In genomic region chr10:98674131-98674530, GRCm38 (mm10) we compare ENCODE assay signal across 15 mouse cellular contexts.
A peak's percentile ranks its signal among the peaks of the same experiment; 100 is the strongest.
DNase-seq lines count a peak whose midpoint lies in the region; ATAC-seq lines count a peak whose summit lies in the region.
"Had no signal": no experiment of that assay in that cellular context is flagged by ENCODE, and none has a peak within 500 bp of the region (broad histone marks: within the 10 kb centered on the region; RNA-seq: fewer than 3 reads in every experiment).

No protein-coding gene starts in this region.

- H3K4me2 ChIP-seq in kidney, embryonic 14.5 days (replicated peaks; ENCODE audit: low read depth, low read length), result no peak overlapping the region
- no peak overlapping the region for H3K4me2 ChIP-seq in intestine, embryonic 16.5 days (ENCODE audit: low read depth, low read length)
- H3K4me2 ChIP-seq in stomach, embryonic 15.5 days, result no peak overlapping the region
- H3K4me2 ChIP-seq in midbrain, embryonic 13.5 days (replicated peaks), result no peak overlapping the region
- H3K4me2 ChIP-seq: midbrain, embryonic 12.5 days; neural tube, embryonic 12.5 days had no signal

- no peak overlapping the region for H3K27ac ChIP-seq in kidney, embryonic 14.5 days (ENCODE audit: low read depth, low read length)
- peak overlapping the region; percentile 25; the same call in 1 of the 2 replicates for H3K27ac ChIP-seq in intestine, embryonic 16.5 days (ENCODE audit: low read length)
- 0 out of 2 replicates have a peak overlapping the region, but pooled peaks have one; percentile 21 for H3K27ac ChIP-seq in stomach, embryonic 15.5 days
- no peak overlapping the region for H3K27ac ChIP-seq in midbrain, embryonic 13.5 days
- H3K27ac ChIP-seq: liver, embryonic 14.5 days; midbrain, embryonic 12.5 days; neural tube, embryonic 12.5 days had no signal

- H3K4me1 ChIP-seq in kidney, embryonic 14.5 days (ENCODE audit: control insufficient read depth, insufficient read depth, low read length), result no peaks in the 10 kb centered on the region
- H3K4me1 ChIP-seq in intestine, embryonic 16.5 days (ENCODE audit: control insufficient read depth, insufficient read depth, low read length), result 0 out of 2 replicates have a peak, but pooled peaks cover 3% of the 10 kb centered on the region
- no peaks in the 10 kb centered on the region for H3K4me1 ChIP-seq in stomach, embryonic 15.5 days
- no peaks in the 10 kb centered on the region for H3K4me1 ChIP-seq in midbrain, embryonic 13.5 days (replicated peaks)
- H3K4me1 ChIP-seq: midbrain, embryonic 12.5 days; neural tube, embryonic 12.5 days had no signal

- H3K9me3 ChIP-seq in kidney, embryonic 14.5 days (ENCODE audit: control insufficient read depth, low read length), result no peaks in the 10 kb centered on the region
- no peaks in the 10 kb centered on the region for H3K9me3 ChIP-seq in intestine, embryonic 16.5 days (ENCODE audit: control insufficient read depth, low read length)
- no peaks in the 10 kb centered on the region for H3K9me3 ChIP-seq in stomach, embryonic 15.5 days
- H3K9me3 ChIP-seq in midbrain, embryonic 13.5 days, result no peaks in the 10 kb centered on the region
- H3K9me3 ChIP-seq: midbrain, embryonic 12.5 days; neural tube, embryonic 12.5 days had no signal

- H3K9ac ChIP-seq in kidney, embryonic 14.5 days (ENCODE audit: low read depth, low read length), result no peak overlapping the region
- no peak overlapping the region for H3K9ac ChIP-seq in intestine, embryonic 16.5 days (ENCODE audit: low read depth, low read length)
- no peak overlapping the region for H3K9ac ChIP-seq in stomach, embryonic 15.5 days
- H3K9ac ChIP-seq in midbrain, embryonic 13.5 days (replicated peaks), result no peak overlapping the region
- H3K9ac ChIP-seq: liver, embryonic 14.5 days; midbrain, embryonic 12.5 days; neural tube, embryonic 12.5 days had no signal

- H3K4me3 ChIP-seq in kidney, embryonic 14.5 days (ENCODE audit: low read length), result no peak overlapping the region
- H3K4me3 ChIP-seq in intestine, embryonic 16.5 days (ENCODE audit: low read length), result no peak overlapping the region
- no peak overlapping the region for H3K4me3 ChIP-seq in stomach, embryonic 15.5 days (replicated peaks)
- no peak overlapping the region for H3K4me3 ChIP-seq in midbrain, embryonic 13.5 days (replicated peaks)
- H3K4me3 ChIP-seq: midbrain, embryonic 12.5 days; neural tube, embryonic 12.5 days had no signal

- H3K27me3 ChIP-seq in kidney, embryonic 14.5 days (ENCODE audit: control insufficient read depth, insufficient read depth, low read length), result no peaks in the 10 kb centered on the region
- no peaks in the 10 kb centered on the region for H3K27me3 ChIP-seq in intestine, embryonic 16.5 days (replicated peaks; ENCODE audit: control insufficient read depth, insufficient read depth, low read length)
- no peaks in the 10 kb centered on the region for H3K27me3 ChIP-seq in stomach, embryonic 15.5 days (replicated peaks)
- H3K27me3 ChIP-seq in midbrain, embryonic 13.5 days, result no peaks in the 10 kb centered on the region
- H3K27me3 ChIP-seq: midbrain, embryonic 12.5 days; neural tube, embryonic 12.5 days had no signal

- no peaks in the 10 kb centered on the region for H3K36me3 ChIP-seq in kidney, embryonic 14.5 days (ENCODE audit: control insufficient read depth, insufficient read depth, low read length)
- H3K36me3 ChIP-seq in intestine, embryonic 16.5 days (ENCODE audit: control insufficient read depth, insufficient read depth, low read length), result no peaks in the 10 kb centered on the region
- H3K36me3 ChIP-seq in stomach, embryonic 15.5 days, result no peaks in the 10 kb centered on the region
- H3K36me3 ChIP-seq in midbrain, embryonic 13.5 days, result no peaks in the 10 kb centered on the region
- H3K36me3 ChIP-seq: midbrain, embryonic 12.5 days; neural tube, embryonic 12.5 days had no signal

- DNase-seq in kidney, adult 11 months, result peak; percentile 60
- DNase-seq in kidney, postnatal 36 days, result peak; percentile 72 to 76
- DNase-seq in cerebellum, adult 18-20 months, result no peak
- no peak for DNase-seq in cerebellum, adult 9-11 months
- DNase-seq: cerebellum, postnatal 25 days; heart, postnatal 4 days; right cerebral cortex, postnatal 14 days had no signal

- WGBS in kidney, embryonic 14.5 days, result 66% methylated on average over 1 of the region's 1 CpGs
- 48% methylated on average over 1 of the region's 1 CpGs for WGBS in intestine, embryonic 16.5 days
- WGBS in stomach, embryonic 15.5 days, result 70% methylated on average over 1 of the region's 1 CpGs
- 81% methylated on average over 1 of the region's 1 CpGs for whole genome bisulfite sequencing in midbrain, embryonic 13.5 days

- ATAC-seq in kidney, embryonic 14.5 days (ENCODE audit: low FRiP score, low TSS enrichment), result no peak; the same call in 1 of the 2 replicates
- peak; percentile 78 for ATAC-seq in intestine, embryonic 16.5 days
- no peak for ATAC-seq in stomach, embryonic 15.5 days (ENCODE audit: insufficient read depth, low FRiP score, low read depth)
- no peak for ATAC-seq in midbrain, embryonic 13.5 days
- ATAC-seq: activated CD4-positive, CD25-positive, alpha-beta regulatory T cell, adult 4 months had no signal

Comparison
In these comparisons a context has a peak if more than half of its experiments do, and no peak if none do; other contexts are left out.
1. DNase-seq: peak in kidney, adult 11 months (single experiment) and kidney, postnatal 36 days (2 of 2); none in cerebellum, adult 18-20 months (0 of 2) and cerebellum, adult 9-11 months (single experiment).
2. H3K27ac ChIP-seq: peak in intestine, embryonic 16.5 days (single experiment) and stomach, embryonic 15.5 days (single experiment); none in kidney, embryonic 14.5 days (single experiment) and midbrain, embryonic 13.5 days (single experiment).